Mouse (Mus musculus) ovary, adult 18-20 months (tissue): ENCODE data around the gene Btbd35f19.
"Not testable (repeated sequence)": the region's sequence is repeated elsewhere in the genome, so short reads cannot be mapped to it uniquely, and the experiment has no call there.

Experiments used
- DNase-seq: peaks from one replicate; pipeline ENCODE4 v3.0.0; 2022; ENCODE audit warnings: low spot score, mixed read lengths

Gene Btbd35f19

GRCm38 (mm10) chrX:31383818-31384217 lies at the start of gene Btbd35f19:
Gene Btbd35f19, minus strand, starts transcription at chrX:31383918.
- DNase-seq = not testable (repeated sequence)

GRCm38 (mm10) chrX:31341924-31342323 lies 41.8 kb downstream of the Btbd35f19 start:
- peak; percentile 1 for DNase-seq

GRCm38 (mm10) chrX:31336154-31336553 lies 47.6 kb downstream of the Btbd35f19 start, which contains the start of gene Btbd35f26:
Gene Btbd35f26, plus strand, starts transcription at chrX:31336454.
- DNase-seq = not testable (repeated sequence)
